Mouse (Mus musculus): ENCODE results near the gene Armh4.

- no peak for TF ChIP-seq CTCF (IDR thresholded peaks at IDR 0.05; ENCODE audit: borderline replicate concordance, insufficient read depth, low read length)
- TF ChIP-seq POLR2A (IDR thresholded peaks at IDR 0.05; ENCODE audit: low read depth, low read length) = no peak
These were observed 49.2 kb downstream of the Armh4 start for GRCm38 (mm10) chr14:49733950-49734349.

Data from embryonic fibroblast, embryonic 13.5 days (primary cell).